Mouse (Mus musculus): ENCODE results near the gene Rps27rt. TPM values are rescaled to one million over a fixed set of nuclear protein-coding genes. Genes with fewer than 3 reads are reported as not detected.

The Rps27rt gene
- total RNA-seq, 2 experiments from 2014 or later: 19.7 to 23.9 TPM

GRCm38 (mm10) chr9:114933037-114933722 is 49.4 kb downstream of the Rps27rt start:
- intact Hi-C loops (cut with DNase I): loop anchor here (5.0 to 10.0 kb wide), 2 partner anchors 201 to 288 kb away; partner anchors contain the start of genes Cmtm6 and Cnot10
- no peak for DNase-seq

GRCm38 (mm10) chr9:114932607-114933006 is 49.9 kb downstream of the Rps27rt start:
- DNase-seq: no peak
- intact Hi-C loops (cut with DNase I): loop anchor here (5.0 to 10.0 kb wide), 2 partner anchors 200 to 288 kb away; partner anchors contain the start of genes Cmtm6 and Cnot10

Other genes with a start within 250 kb of the Rps27rt start
- gene Cmtm7, start 200.9 kb downstream of the Rps27rt start, total RNA-seq (2021): 10 to 100 TPM; 12.0 to 15.0 TPM
- gene Cmtm8, start 138.6 kb downstream of the Rps27rt start, total RNA-seq (2021): 10 to 100 TPM; 10.7 to 11.0 TPM
- gene Gpd1l, start 48.8 kb downstream of the Rps27rt start, total RNA-seq (2021): 10 to 100 TPM; 42.2 to 44.4 TPM
- 1 to 10 TPM; 2.2 to 2.7 TPM for gene Osbpl10, start 4.2 kb downstream of the Rps27rt start, total RNA-seq (2021)